Comparison of ENCODE assay signal across 17 mouse cellular contexts in genomic region chr14:20225525-20225924, GRCm38 (mm10). TPM values are rescaled to one million over a fixed set of nuclear protein-coding genes. Genes with fewer than 3 reads are reported as not detected.
DNase-seq lines count a peak whose midpoint lies in the region; ATAC-seq lines count a peak whose summit lies in the region.
"Had no signal": no experiment of that assay in that cellular context is flagged by ENCODE, and none has a peak within 500 bp of the region (broad histone marks: within the 10 kb centered on the region; RNA-seq: fewer than 3 reads in every experiment).

No protein-coding gene starts in this region.

- 54% methylated on average over 4 of the region's 4 CpGs for WGBS in embryonic facial prominence, embryonic 14.5 days
- WGBS in hindbrain, embryonic 15.5 days, result 18% methylated on average over 4 of the region's 4 CpGs
- 19% methylated on average over 4 of the region's 4 CpGs for WGBS in midbrain, embryonic 15.5 days

- H3K27me3 ChIP-seq in embryonic facial prominence, embryonic 14.5 days (replicated peaks; ENCODE audit: control insufficient read depth, insufficient read depth, low read length), result no peaks in the 10 kb centered on the region
- no peaks in the 10 kb centered on the region for H3K27me3 ChIP-seq in hindbrain, embryonic 15.5 days
- H3K27me3 ChIP-seq in midbrain, embryonic 15.5 days (replicated peaks), result no peaks in the 10 kb centered on the region
- H3K27me3 ChIP-seq: limb, embryonic 15.5 days had no signal

- H3K4me2 ChIP-seq in embryonic facial prominence, embryonic 14.5 days (ENCODE audit: low read depth, low read length), result no peak overlapping the region
- no peak overlapping the region for H3K4me2 ChIP-seq in hindbrain, embryonic 15.5 days
- H3K4me2 ChIP-seq in midbrain, embryonic 15.5 days, result no peak overlapping the region
- H3K4me2 ChIP-seq: limb, embryonic 15.5 days had no signal

- peak; percentile 79 for DNase-seq in embryo, embryonic 10.5 days (ENCODE audit: low spot score)
- peak; percentile 60 for DNase-seq in embryonic facial prominence, embryonic 14.5 days (ENCODE audit: low spot score)
- no peak for DNase-seq in cerebellum, postnatal 4 days (ENCODE audit: low spot score in 2 of 2)
- DNase-seq in heart, postnatal 4 days, result no peak
- DNase-seq in urinary bladder, postnatal 25 days (ENCODE audit: low spot score), result no peak
- DNase-seq: heart, adult 11 months; kidney, postnatal 25 days; lung, postnatal 14 days; right cerebral cortex, adult 18-20 months; thymus, postnatal 25 days had no signal

- H3K36me3 ChIP-seq in embryonic facial prominence, embryonic 14.5 days (ENCODE audit: control insufficient read depth, insufficient read depth, low read length), result no peaks in the 10 kb centered on the region
- no peaks in the 10 kb centered on the region for H3K36me3 ChIP-seq in hindbrain, embryonic 15.5 days
- H3K36me3 ChIP-seq in midbrain, embryonic 15.5 days (replicated peaks), result no peaks in the 10 kb centered on the region
- H3K36me3 ChIP-seq: limb, embryonic 15.5 days had no signal

- 0 out of 2 replicates have a peak, but pooled peaks cover 3% of the 10 kb centered on the region for H3K4me1 ChIP-seq in embryonic facial prominence, embryonic 14.5 days (ENCODE audit: control insufficient read depth, insufficient read depth, low read length)
- peaks cover 15% of the 10 kb centered on the region for H3K4me1 ChIP-seq in hindbrain, embryonic 15.5 days (replicated peaks)
- H3K4me1 ChIP-seq in midbrain, embryonic 15.5 days, result peaks cover 28% of the 10 kb centered on the region

- no peak overlapping the region for H3K4me3 ChIP-seq in embryonic facial prominence, embryonic 14.5 days (ENCODE audit: low read depth, low read length)
- H3K4me3 ChIP-seq in hindbrain, embryonic 15.5 days, result no peak overlapping the region
- no peak overlapping the region for H3K4me3 ChIP-seq in midbrain, embryonic 15.5 days
- H3K4me3 ChIP-seq: limb, embryonic 15.5 days; myocyte had no signal

- ATAC-seq in embryonic facial prominence, embryonic 14.5 days (ENCODE audit: low read depth), result peak; percentile 56; the same call in 1 of the 2 replicates
- peak; percentile 40; the same call in 1 of the 2 replicates for ATAC-seq in hindbrain, embryonic 15.5 days (ENCODE audit: low FRiP score, low read depth)
- ATAC-seq in midbrain, embryonic 15.5 days (replicated peaks), result peak; percentile 65

- H3K27ac ChIP-seq in embryonic facial prominence, embryonic 14.5 days (replicated peaks; ENCODE audit: low read depth, low read length), result no peak overlapping the region
- no peak overlapping the region for H3K27ac ChIP-seq in hindbrain, embryonic 15.5 days (replicated peaks)
- no peak overlapping the region; the same call in 1 of the 2 replicates for H3K27ac ChIP-seq in midbrain, embryonic 15.5 days
- H3K27ac ChIP-seq: limb, embryonic 15.5 days had no signal

- no peak overlapping the region for H3K9ac ChIP-seq in embryonic facial prominence, embryonic 14.5 days (ENCODE audit: low read depth, low read length)
- no peak overlapping the region for H3K9ac ChIP-seq in hindbrain, embryonic 15.5 days
- H3K9ac ChIP-seq in midbrain, embryonic 15.5 days, result no peak overlapping the region
- H3K9ac ChIP-seq: limb, embryonic 15.5 days had no signal

- H3K9me3 ChIP-seq in embryonic facial prominence, embryonic 14.5 days (ENCODE audit: control insufficient read depth, low read length), result no peaks in the 10 kb centered on the region
- H3K9me3 ChIP-seq in hindbrain, embryonic 15.5 days, result no peaks in the 10 kb centered on the region
- H3K9me3 ChIP-seq in midbrain, embryonic 15.5 days, result no peaks in the 10 kb centered on the region
- H3K9me3 ChIP-seq: limb, embryonic 15.5 days had no signal

RNA-seq across cellular contexts. Expression of gene Kcnk16, which starts 43.5 kb away (rescaled TPM):
- 0.47 and 0.54 TPM in 2 replicates for polyA plus RNA-seq in embryonic facial prominence, embryonic 14.5 days (2014; fragmentation: Nextera tagmentation; extraction: Ambion mirVana)
- not detected in 2 replicates for polyA plus RNA-seq in hindbrain, embryonic 15.5 days (2015; fragmentation: Nextera tagmentation; extraction: Ambion mirVana)
- 0.17 TPM in 1 of 2 replicates, not detected in the other for polyA plus RNA-seq in midbrain, embryonic 15.5 days (2015; fragmentation: Nextera tagmentation; extraction: Ambion mirVana)
- total RNA-seq in heart, postnatal 4 days (2021), result not detected
- total RNA-seq: common myeloid progenitor, adult 5-6 weeks; hematopoietic stem cell, adult 5-6 weeks; layer of hippocampus, postnatal 25 days had no signal
- polyA plus RNA-seq: myocyte had no signal

RNA-seq across cellular contexts. Expression of gene Kcnk5, which starts 43.9 kb away (rescaled TPM):
- 4.4 and 4.9 TPM in 2 replicates for polyA plus RNA-seq in embryonic facial prominence, embryonic 14.5 days (2014; fragmentation: Nextera tagmentation; extraction: Ambion mirVana)
- 1.3 and 1.9 TPM in 2 replicates for polyA plus RNA-seq in hindbrain, embryonic 15.5 days (2015; fragmentation: Nextera tagmentation; extraction: Ambion mirVana)
- polyA plus RNA-seq in midbrain, embryonic 15.5 days (2015; fragmentation: Nextera tagmentation; extraction: Ambion mirVana), result 1.1 and 1.3 TPM in 2 replicates
- 1 to 10 TPM; 1.3 to 1.7 TPM for total RNA-seq in heart, postnatal 4 days (2021)

Comparison
In these comparisons a context has a peak if more than half of its experiments do, and no peak if none do; other contexts are left out.
1. DNase-seq: peak in embryo, embryonic 10.5 days (single experiment) and embryonic facial prominence, embryonic 14.5 days (single experiment); none in cerebellum, postnatal 4 days (0 of 2), heart, postnatal 4 days (single experiment) and urinary bladder, postnatal 25 days (single experiment).
2. Peak in every context shown above with its lines, with median percentiles within 50 percentile points of each other: ATAC-seq.